Mouse (Mus musculus): Measurements from ENCODE around the gene Ptger3.

DNA sequence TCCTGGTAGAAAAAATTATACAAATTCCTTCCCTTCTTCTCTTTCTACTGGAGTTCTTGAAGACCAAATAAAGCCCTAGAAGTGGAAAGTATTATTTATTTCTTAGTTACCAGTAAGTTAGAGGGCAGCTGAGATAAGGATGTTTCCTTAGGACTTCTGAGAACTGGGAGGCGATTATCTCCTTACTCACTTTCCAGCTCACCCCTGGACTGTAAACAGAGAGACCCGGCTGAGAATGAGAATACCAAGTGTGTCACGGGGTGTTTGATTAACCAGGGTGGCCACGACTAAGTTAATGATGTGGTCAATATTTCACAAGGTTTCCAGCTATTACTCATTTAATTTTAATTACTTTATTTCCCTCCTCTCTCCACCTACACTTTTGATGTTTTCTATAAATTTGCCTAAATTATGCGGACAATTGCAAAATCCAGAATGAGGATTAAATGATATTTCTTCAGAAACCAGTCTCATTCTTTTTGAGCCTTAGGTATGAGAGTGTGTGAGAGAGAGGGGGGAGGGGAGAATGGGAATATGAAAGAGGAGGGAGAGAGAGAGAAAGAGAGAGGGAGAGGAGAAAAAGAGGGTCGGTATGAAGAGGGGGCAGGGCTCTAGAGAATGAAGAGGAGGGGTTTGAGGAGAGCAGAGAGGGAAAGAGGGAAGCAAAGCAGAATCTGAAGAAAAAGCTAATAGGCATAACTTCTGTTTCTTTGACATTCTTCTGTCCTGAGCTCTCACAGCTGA, 121.9 kb downstream of the Ptger3 start:
- no peak for TF ChIP-seq CTCF (IDR thresholded peaks at IDR 0.05; ENCODE audit: insufficient read depth, low read depth, low read length)
- no peak for TF ChIP-seq POLR2A (IDR thresholded peaks at IDR 0.05; ENCODE audit: insufficient read depth, low read depth, low read length)

Measured in olfactory bulb, adult 2 months (tissue).